Mouse (Mus musculus): ENCODE data around the gene Vmn2r41. TPM values are rescaled to one million over a fixed set of nuclear protein-coding genes. Genes with fewer than 3 reads are reported as not detected.

Vmn2r41 gene
- polyA plus RNA-seq (2017; shearing (Covaris generic)) = not detected

DNA sequence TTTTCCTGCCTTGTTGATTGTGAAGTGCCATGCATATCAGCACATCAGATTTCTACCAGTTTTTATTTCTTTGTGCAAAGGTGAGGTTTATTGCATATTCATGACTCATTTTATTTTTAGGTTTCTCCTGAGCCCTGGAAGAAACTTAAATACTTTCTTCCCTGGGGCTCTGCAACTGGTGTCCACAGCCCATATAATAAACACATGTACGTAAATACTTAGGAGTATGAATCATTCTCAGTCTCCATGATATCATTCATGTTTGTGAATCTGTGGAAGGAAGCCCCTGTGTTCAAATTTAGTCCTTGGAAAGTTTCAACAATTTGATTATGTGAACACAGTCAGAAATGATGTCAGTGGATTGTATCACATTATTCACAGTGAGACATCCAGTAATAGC lies at the start of gene Vmn2r41:
Gene Vmn2r41, minus strand, starts transcription at position 101 of the 400 bp plus-strand sequence.

DNA sequence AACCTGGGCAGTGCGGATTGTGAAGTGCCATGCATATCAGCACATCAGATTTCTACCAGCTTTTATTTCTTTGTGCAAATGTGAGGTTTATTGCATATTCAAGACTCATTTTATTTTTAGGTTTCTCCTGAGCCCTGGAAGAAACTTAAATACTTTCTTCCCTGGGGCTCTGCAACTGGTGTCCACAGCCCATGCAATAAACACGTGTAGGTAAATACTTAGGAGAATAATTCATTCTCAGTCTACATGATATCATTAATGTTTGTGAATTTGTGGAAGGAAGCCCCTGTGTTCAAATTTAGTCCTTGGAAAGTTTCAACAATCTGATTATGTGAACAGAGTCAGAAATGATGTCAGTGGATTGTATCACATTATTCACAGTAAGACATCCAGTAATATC lies 38.8 kb upstream of the Vmn2r41 start, which contains the start of gene Vmn2r42:
Gene Vmn2r42, minus strand, starts transcription at position 101 of the 400 bp plus-strand sequence.

Other genes starting within 250 kb of the Vmn2r41 start
- not detected for gene Vmn2r42, start 38.7 kb upstream of the Vmn2r41 start, polyA plus RNA-seq (2017; shearing (Covaris generic))
- not detected for gene Vmn2r43, start 98.9 kb upstream of the Vmn2r41 start, polyA plus RNA-seq (2017; shearing (Covaris generic))
- gene Vmn2r44, start 221.7 kb upstream of the Vmn2r41 start, polyA plus RNA-seq (2017; shearing (Covaris generic)) = not detected

All from CD4-positive, CD25-positive, alpha-beta regulatory T cell, adult 9 weeks (primary cell).